Mouse (Mus musculus) layer of hippocampus, postnatal 14 days (tissue): ENCODE data around the gene Cct6b. TPM values are rescaled to one million over a fixed set of nuclear protein-coding genes. Genes with fewer than 3 reads are reported as not detected.

Experiments
- DNase-seq, 2 experiments: peaks; one replicate each; pipeline ENCODE4 v3.0.0; 2021 to 2022; ENCODE audit warnings: low spot score in 2 of 2, mixed read lengths in 1 of 2
- long read RNA-seq, 2 experiments: library from polyadenylated mRNA; stranded (forward); transcript quantifications; one replicate each; pipeline ENCODE4 v2.0.0; 2021
- total RNA-seq, 2 experiments: library from RNA; stranded (reverse); gene quantifications; 2 replicates each; pipeline ENCODE4 v1.2.3; 2021

Gene Cct6b
- total RNA-seq: under 1 TPM in 1 of 2 experiments, not detected in 1; 0.78 TPM
- long read RNA-seq, experiment 1, partial matches to known transcripts: 0 of 1 reads
- long read RNA-seq, experiment 1, other reads (novel, unspliced or antisense): 1 of 1 reads
- long read RNA-seq, experiment 2: 0 reads

GRCm38 (mm10) chr11:82763742-82764437, at the start of gene Cct6b, which contains the start of gene Zfp830:
TSS of gene Cct6b (minus strand) at chr11:82764321.
TSS of gene Zfp830 (plus strand) at chr11:82764345.
- DNase-seq: peak; percentile 92 to 94

GRCm38 (mm10) chr11:82808485-82808884, 44.4 kb upstream of the Cct6b start:
- no peak for DNase-seq

GRCm38 (mm10) chr11:82807370-82807769, 43.2 kb upstream of the Cct6b start:
- no peak for DNase-seq

GRCm38 (mm10) chr11:82806656-82807055, 42.5 kb upstream of the Cct6b start:
- DNase-seq: no peak

- DNase-seq: no peak
These were observed 19.3 kb upstream of the Cct6b start for GRCm38 (mm10) chr11:82783453-82783852.

GRCm38 (mm10) chr11:82782197-82782596, 18.1 kb upstream of the Cct6b start:
- no peak for DNase-seq

- DNase-seq: peak; percentile 92 to 95
These were observed 17.1 kb upstream of the Cct6b start, which contains the start of gene Lig3 for GRCm38 (mm10) chr11:82780983-82781903. TSS of gene Lig3 (plus strand) at chr11:82781108.

GRCm38 (mm10) chr11:82780134-82780533, 16.0 kb upstream of the Cct6b start:
- DNase-seq: no peak

- no peak for DNase-seq
These were observed 360 bp upstream of the Cct6b start for GRCm38 (mm10) chr11:82764438-82764924.

- DNase-seq: no peak
These were observed 860 bp downstream of the Cct6b start for GRCm38 (mm10) chr11:82763261-82763660.

GRCm38 (mm10) chr11:82762286-82762829, 1.8 kb downstream of the Cct6b start:
- DNase-seq: no peak

- no peak for DNase-seq
These were observed 8.2 kb downstream of the Cct6b start for GRCm38 (mm10) chr11:82755919-82756318.

- no peak for DNase-seq
These were observed 11.6 kb downstream of the Cct6b start for GRCm38 (mm10) chr11:82752349-82753115.

GRCm38 (mm10) chr11:82746857-82747366, 17.2 kb downstream of the Cct6b start:
- no peak for DNase-seq

GRCm38 (mm10) chr11:82746138-82746537, 18.0 kb downstream of the Cct6b start:
- DNase-seq: no peak

- DNase-seq: no peak
These were observed 25.1 kb downstream of the Cct6b start for GRCm38 (mm10) chr11:82739006-82739405.

GRCm38 (mm10) chr11:82734227-82734626, 29.9 kb downstream of the Cct6b start:
- DNase-seq: no peak

- DNase-seq: no peak
These were observed 37.3 kb downstream of the Cct6b start for GRCm38 (mm10) chr11:82726862-82727261.

GRCm38 (mm10) chr11:82719294-82719693, 44.8 kb downstream of the Cct6b start:
- DNase-seq: no peak

- no peak for DNase-seq
These were observed 51.4 kb downstream of the Cct6b start for GRCm38 (mm10) chr11:82712681-82713080.
